Mouse (Mus musculus) CH12.LX (cell line): Measurements from ENCODE around the gene Nsun6. TPM values are rescaled to one million over a fixed set of nuclear protein-coding genes. Genes with fewer than 3 reads are reported as not detected.

Source experiments
- DNase-seq: peaks from one replicate; pipeline ENCODE4 v3.0.0-alpha.2; 2013; ENCODE audit errors: extremely low read depth
- H3K27ac ChIP-seq: 2 replicates; pipeline ENCODE4 v1.5.1; 2012; ENCODE audit warnings: low read depth, mild to moderate bottlenecking, control low read depth, moderate library complexity; ENCODE audit not compliant: insufficient read depth
- H3K27me3 ChIP-seq: replicated peaks from 2 replicates; pipeline ENCODE3; 2012; ENCODE audit warnings: inconsistent platforms
- H3K36me3 ChIP-seq, 2 experiments: replicated peaks in 1 of 2; 2 replicates each; pipeline versions ENCODE3 to v1.6.1; 2012; ENCODE audit warnings: inconsistent platforms in 1 of 2, low read length in 1 of 2, mild to moderate bottlenecking in 1 of 2, mixed read lengths in 1 of 2, moderate library complexity in 1 of 2; ENCODE audit not compliant: control insufficient read depth in 1 of 2, insufficient read depth in 1 of 2
- H3K4me1 ChIP-seq, 2 experiments: 2 replicates each; pipeline ENCODE4 v1.6.1; 2012; ENCODE audit warnings: inconsistent platforms in 1 of 2, moderate library complexity in 1 of 2; ENCODE audit not compliant: insufficient read depth in 2 of 2, control insufficient read depth in 1 of 2
- H3K4me2 ChIP-seq: 2 replicates; pipeline ENCODE4 v1.6.1; 2012; ENCODE audit warnings: low read depth, mild to moderate bottlenecking, control low read depth; ENCODE audit not compliant: poor library complexity, insufficient read depth, severe bottlenecking
- H3K4me3 ChIP-seq, 3 experiments: fragments of 150-350 bp in 1 of 3; sonication (generic) in 1 of 3; replicated peaks in 1 of 3; 2 replicates each; pipeline versions ENCODE3 to v1.5.1; 2011 to 2012; ENCODE audit warnings: low read depth in 2 of 3, low read length in 2 of 3, mild to moderate bottlenecking in 2 of 3, moderate library complexity in 2 of 3, control low read depth in 1 of 3, improper control_type of control experiment in 1 of 3, inconsistent platforms in 1 of 3, mixed read lengths in 1 of 3; ENCODE audit not compliant: poor library complexity in 1 of 3
- H3K79me2 ChIP-seq: replicated peaks from 2 replicates; pipeline ENCODE4 v1.6.1; 2012; ENCODE audit warnings: mild to moderate bottlenecking, moderate library complexity; ENCODE audit not compliant: control insufficient read depth, poor library complexity, insufficient read depth, severe bottlenecking; ENCODE audit errors: extremely low read depth
- H3K9ac ChIP-seq: 2 replicates; pipeline ENCODE4 v1.6.1; 2012; ENCODE audit warnings: low read depth, mild to moderate bottlenecking, control low read depth, moderate library complexity; ENCODE audit not compliant: insufficient read depth
- H3K9me3 ChIP-seq: replicated peaks from 2 replicates; pipeline ENCODE3; 2012; ENCODE audit warnings: low read length, inconsistent platforms, mixed read lengths
- BHLHE40 ChIP-seq: IDR thresholded peaks from 2 replicates; pipeline ENCODE4 v1.6.1; 2011; ENCODE audit warnings: mild to moderate bottlenecking, low read depth, low read length, improper control_type of control experiment
- CHD1 ChIP-seq: IDR thresholded peaks from 2 replicates; pipeline ENCODE4 v1.6.1; 2012; ENCODE audit warnings: low read depth, low read length, improper control_type of control experiment, inconsistent platforms
- CHD2 ChIP-seq: IDR thresholded peaks from 2 replicates; pipeline ENCODE4 v1.6.1; 2011; ENCODE audit warnings: low read length, improper control_type of control experiment
- CTCF ChIP-seq, 2 experiments: IDR thresholded peaks in 1 of 2; conservative IDR thresholded peaks in 1 of 2; 2 replicates each; pipeline ENCODE4 v1.5.1; 2011 to 2012; ENCODE audit warnings: low read depth in 2 of 2, low read length in 2 of 2, improper control_type of control experiment in 1 of 2, inconsistent platforms in 1 of 2, mild to moderate bottlenecking in 1 of 2, moderate library complexity in 1 of 2
- E2F4 ChIP-seq: IDR thresholded peaks from 2 replicates; pipeline ENCODE4 v1.6.1; 2011; ENCODE audit warnings: low read depth, low read length, improper control_type of control experiment; ENCODE audit not compliant: insufficient replicate concordance
- ELF1 ChIP-seq: IDR thresholded peaks from 2 replicates; pipeline ENCODE4 v1.6.1; 2014; ENCODE audit warnings: low read depth, mild to moderate bottlenecking, inconsistent platforms, low read length, improper control_type of control experiment
- EP300 ChIP-seq: IDR thresholded peaks from 2 replicates; pipeline ENCODE4 v1.6.1; 2011; ENCODE audit warnings: low read length, improper control_type of control experiment
- ETS1 ChIP-seq: conservative IDR thresholded peaks from 2 replicates; pipeline ENCODE4 v1.6.1; 2012; ENCODE audit warnings: low read depth, mild to moderate bottlenecking, inconsistent platforms, low read length, improper control_type of control experiment, moderate library complexity
- GABPA ChIP-seq: IDR thresholded peaks from 2 replicates; pipeline ENCODE4 v1.6.1; 2012; ENCODE audit warnings: low read depth, low read length, improper control_type of control experiment, inconsistent platforms; ENCODE audit not compliant: insufficient replicate concordance
- HCFC1 ChIP-seq: IDR thresholded peaks from 2 replicates; pipeline ENCODE4 v1.6.1; 2012; ENCODE audit warnings: low read depth, mild to moderate bottlenecking, inconsistent platforms, low read length, improper control_type of control experiment
- IRF4 ChIP-seq: IDR thresholded peaks from 2 replicates; pipeline ENCODE4 v1.6.1; 2014; ENCODE audit warnings: low read depth, mild to moderate bottlenecking, inconsistent platforms, low read length, improper control_type of control experiment
- JUN ChIP-seq: IDR thresholded peaks from 2 replicates; pipeline ENCODE4 v1.6.1; 2011; ENCODE audit warnings: low read depth, mild to moderate bottlenecking, low read length, improper control_type of control experiment, moderate library complexity; ENCODE audit not compliant: insufficient read depth
- JUND ChIP-seq: conservative IDR thresholded peaks from 2 replicates; pipeline ENCODE4 v1.6.1; 2011; ENCODE audit warnings: low read depth, low read length, improper control_type of control experiment
- KAT2A ChIP-seq: IDR thresholded peaks from 2 replicates; pipeline ENCODE4 v1.6.1; 2012; ENCODE audit warnings: low read length, improper control_type of control experiment, inconsistent platforms; ENCODE audit not compliant: insufficient replicate concordance
- MAFK ChIP-seq: IDR thresholded peaks from 2 replicates; pipeline ENCODE4 v1.6.1; 2011; ENCODE audit warnings: low read length, improper control_type of control experiment; ENCODE audit not compliant: insufficient replicate concordance
- MAX ChIP-seq: IDR thresholded peaks from 2 replicates; pipeline ENCODE4 v1.6.1; 2011; ENCODE audit warnings: low read length, improper control_type of control experiment
- MAZ ChIP-seq: IDR thresholded peaks from 2 replicates; pipeline ENCODE4 v1.6.1; 2012; ENCODE audit warnings: low read depth, mild to moderate bottlenecking, inconsistent platforms, low read length, improper control_type of control experiment, moderate library complexity
- MEF2A ChIP-seq: IDR thresholded peaks from 2 replicates; pipeline ENCODE4 v1.6.1; 2014; ENCODE audit warnings: low read depth, mild to moderate bottlenecking, inconsistent platforms, low read length, improper control_type of control experiment, borderline replicate concordance
- MXI1 ChIP-seq: IDR thresholded peaks from 2 replicates; pipeline ENCODE4 v1.6.1; 2011; ENCODE audit warnings: mild to moderate bottlenecking, low read depth, low read length, improper control_type of control experiment
- MYC ChIP-seq: IDR thresholded peaks from 2 replicates; pipeline ENCODE4 v1.6.1; 2011; ENCODE audit warnings: low read depth, mild to moderate bottlenecking, improper control_type of control experiment, low read length
- NELFE ChIP-seq: IDR thresholded peaks from 2 replicates; pipeline ENCODE4 v1.6.1; 2011; ENCODE audit warnings: low read depth, low read length, improper control_type of control experiment
- NRF1 ChIP-seq: IDR thresholded peaks from 2 replicates; pipeline ENCODE4 v1.6.1; 2014; ENCODE audit warnings: low read depth, mild to moderate bottlenecking, inconsistent platforms, low read length, improper control_type of control experiment, moderate library complexity
- PAX5 ChIP-seq: IDR thresholded peaks from 2 replicates; pipeline ENCODE4 v1.6.1; 2012; ENCODE audit warnings: low read length, inconsistent platforms, mixed read lengths
- POLR2A ChIP-seq: IDR thresholded peaks from 2 replicates; pipeline ENCODE4 v1.6.1; 2011; ENCODE audit warnings: low read depth, mild to moderate bottlenecking, improper control_type of control experiment, low read length
- POLR2AphosphoS2 ChIP-seq: IDR thresholded peaks from 2 replicates; pipeline ENCODE4 v1.6.1; 2011; ENCODE audit warnings: low read depth, low read length, improper control_type of control experiment
- RAD21 ChIP-seq: IDR thresholded peaks from 2 replicates; pipeline ENCODE4 v1.6.1; 2011; ENCODE audit warnings: low read depth, mild to moderate bottlenecking, low read length, improper control_type of control experiment, moderate library complexity
- RCOR1 ChIP-seq: conservative IDR thresholded peaks from 2 replicates; pipeline ENCODE4 v1.6.1; 2012; ENCODE audit warnings: low read depth, mild to moderate bottlenecking, inconsistent platforms, low read length, improper control_type of control experiment
- SIN3A ChIP-seq: IDR thresholded peaks from 2 replicates; pipeline ENCODE4 v1.6.1; 2012; ENCODE audit warnings: low read length, improper control_type of control experiment, inconsistent platforms
- SMC3 ChIP-seq: IDR thresholded peaks from 2 replicates; pipeline ENCODE4 v1.6.1; 2011; ENCODE audit warnings: low read depth, low read length, improper control_type of control experiment
- TBP ChIP-seq: conservative IDR thresholded peaks from 2 replicates; pipeline ENCODE4 v1.6.1; 2011; ENCODE audit warnings: low read depth, low read length, improper control_type of control experiment
- TCF12 ChIP-seq: IDR thresholded peaks from 2 replicates; pipeline ENCODE4 v1.6.1; 2014; ENCODE audit warnings: low read depth, mild to moderate bottlenecking, inconsistent platforms, low read length, improper control_type of control experiment
- UBTF ChIP-seq: IDR thresholded peaks from 2 replicates; pipeline ENCODE4 v1.6.1; 2012; ENCODE audit warnings: low read depth, mild to moderate bottlenecking, inconsistent platforms, low read length, improper control_type of control experiment, moderate library complexity
- USF1 ChIP-seq: IDR thresholded peaks from 2 replicates; pipeline ENCODE4 v1.6.1; 2014; ENCODE audit warnings: low read depth, mild to moderate bottlenecking, inconsistent platforms, low read length, improper control_type of control experiment
- USF2 ChIP-seq: conservative IDR thresholded peaks from 2 replicates; pipeline ENCODE4 v1.6.1; 2011; ENCODE audit warnings: low read depth, low read length, improper control_type of control experiment
- ZC3H11A ChIP-seq: IDR thresholded peaks from 2 replicates; pipeline ENCODE4 v1.6.1; 2012; ENCODE audit warnings: low read depth, mild to moderate bottlenecking, inconsistent platforms, low read length, improper control_type of control experiment
- ZKSCAN1 ChIP-seq: IDR thresholded peaks from 2 replicates; pipeline ENCODE4 v1.6.1; 2012; ENCODE audit warnings: low read depth, inconsistent platforms, low read length, improper control_type of control experiment, borderline replicate concordance
- ZMIZ1 ChIP-seq: IDR thresholded peaks from 2 replicates; pipeline ENCODE4 v1.6.1; 2012; ENCODE audit warnings: low read depth, mild to moderate bottlenecking, inconsistent platforms, low read length, improper control_type of control experiment
- ZNF384 ChIP-seq: IDR thresholded peaks from 2 replicates; pipeline ENCODE4 v1.6.1; 2012; ENCODE audit warnings: low read depth, low read length, improper control_type of control experiment, inconsistent platforms
- dilution Hi-C: fragments of 300-500 bp; cut with MboI; formaldehyde crosslinking; loops from 2 replicates; pipeline ENCODE4 v1.14.3; 2020; ENCODE audit warnings: low sequenced_read_pairs; ENCODE audit not compliant: extremely low pct_unique_long_range_greater_than_20kb, extremely low pct_ligation_motif_present
- in situ Hi-C: fragments of 300-500 bp; cut with MboI; formaldehyde crosslinking; loops from 3 replicates; pipeline ENCODE4 v1.14.3; 2019; ENCODE audit warnings: low sequenced_read_pairs, low pct_ligation_motif_present, low pct_unique_long_range_greater_than_20kb, mixed read lengths
- polyA plus RNA-seq: library from polyadenylated mRNA; unstranded; fragments of >175 nt; gene quantifications from 2 replicates; pipeline ENCODE4 v1.2.1, GENCODE M21; 2012; ENCODE audit warnings: low read depth; ENCODE audit not compliant: insufficient read length
- total RNA-seq, 2 experiments: library from RNA; depleted of rRNA; stranded (reverse); fragments of 300-350 nt in 1 of 2; fragments of >200 nt in 1 of 2; gene quantifications; 2 replicates each; pipeline ENCODE4 v1.2.3; 2012 to 2014

The Nsun6 gene
- total RNA-seq (2012; rRNA removed) (4.6 and 5.0 TPM in 2 replicates), total RNA-seq (2014; rRNA removed) (8.1 and 8.4 TPM in 2 replicates), polyA plus RNA-seq (4.6 and 6.1 TPM in 2 replicates)

GRCm38 (mm10) chr2:15054945-15055637, at the start of gene Nsun6:
Nsun6 (minus strand) TSS chr2:15055069.
- Histone ChIP-seq H3K79me2 (no peaks in the 10 kb centered on the region; the same call in 1 of the 2 replicates), H3K4me3 (peak within 1 kb of the TSS; percentile 80 to 87 (median 86)), H3K27ac (peak within 1 kb of the TSS; percentile 14; the same call in 1 of the 2 replicates), H3K27me3 (no peaks in the 10 kb centered on the region), H3K4me2 (peak within 1 kb of the TSS; percentile 90), H3K4me1 (peaks cover 2 to 18% of the 10 kb centered on the region in 2 experiments; a peak in 2 of 4 replicates), H3K9ac (peak within 1 kb of the TSS; percentile 85), H3K9me3 (no peaks in the 10 kb centered on the region), H3K36me3 (no peaks in the 10 kb centered on the region)
- in situ Hi-C loops: no loop called here
- TF ChIP-seq SIN3A (peak; percentile 76), USF1 (peak; percentile 85), GABPA (no peak), MEF2A (peak; percentile 43; the same call in 1 of the 2 replicates), TCF12 (peak; percentile 58), ELF1 (peak; percentile 88), MAZ (peak; percentile 69; the same call in 1 of the 2 replicates), BHLHE40 (peak; percentile 98), USF2 (peak; percentile 39; the same call in 1 of the 2 replicates), CTCF (conservative IDR thresholded peaks at IDR 0.05 in 1 of 2, IDR thresholded peaks at IDR 0.05 in 1 of 2; ENCODE audit: low read depth in 2 of 2, low read length in 2 of 2) (peak in 1 of 2 experiments; percentile 22; a peak in 1 of 4 replicates), TBP (no peak), MAFK (no peak), NELFE (peak; percentile 77), IRF4 (0 out of 2 replicates have a peak, but pooled peaks have one; percentile 34), HCFC1 (peak; percentile 71), E2F4 (no peak), JUND (no peak), MXI1 (no peak; the same call in 1 of the 2 replicates), RAD21 (no peak), ZNF384 (no peak), ETS1 (peak; percentile 77), ZC3H11A (no peak), MAX (no peak), ZMIZ1 (peak; percentile 66), POLR2AphosphoS2 (peak; percentile 81; the same call in 1 of the 2 replicates), RCOR1 (no peak), PAX5 (no peak), UBTF (peak; percentile 83), MYC (no peak), KAT2A (0 out of 2 replicates have a peak, but pooled peaks have one; percentile 46), CHD2 (0 out of 2 replicates have a peak, but pooled peaks have one; percentile 46), CHD1 (no peak), SMC3 (no peak), ZKSCAN1 (no peak), POLR2A (peak; percentile 93), JUN (no peak), EP300 (no peak), NRF1 (peak; percentile 28; the same call in 1 of the 2 replicates)
- peak; percentile 89 for DNase-seq
- dilution Hi-C loops: no loop called here
